Mouse (Mus musculus): ENCODE results near the gene Dad1. TPM values are rescaled to one million over a fixed set of nuclear protein-coding genes. Genes with fewer than 3 reads are reported as not detected.
"Not testable (repeated sequence)": the region's sequence is repeated elsewhere in the genome, so short reads cannot be mapped to it uniquely, and the experiment has no call there.

The Dad1 gene
- total RNA-seq, 2 experiments from 2014 or later = 89.9 to 92.3 TPM

- DNase-seq (ENCODE audit: low spot score in 2 of 2) = no peak
These were observed 3.8 kb downstream of the Dad1 start for GRCm38 (mm10) chr14:54250122-54250521.

- DNase-seq (ENCODE audit: low spot score in 2 of 2) = no peak
These were observed 4.6 kb downstream of the Dad1 start for GRCm38 (mm10) chr14:54249326-54249725.

DNA sequence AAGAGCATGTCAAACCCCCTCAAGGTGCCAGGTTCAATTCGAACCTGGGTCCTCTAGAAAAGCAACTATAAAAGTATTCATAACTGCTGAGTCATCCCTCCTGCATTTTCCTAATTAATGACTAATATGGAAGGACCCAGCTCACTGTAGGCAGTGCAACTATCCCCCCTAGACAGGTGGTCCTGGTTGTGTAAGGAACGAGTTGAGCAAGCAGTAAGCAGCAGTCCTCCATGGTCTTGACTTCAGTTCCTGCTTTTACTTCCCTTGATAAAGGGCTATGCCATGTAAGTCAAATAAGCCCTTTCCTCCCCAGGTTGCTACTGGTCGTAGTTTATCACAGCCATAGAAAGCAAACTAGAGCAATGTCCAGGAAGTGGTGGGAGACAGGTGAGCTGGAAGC lies 7.7 kb downstream of the Dad1 start:
- no peak for DNase-seq (ENCODE audit: low spot score in 2 of 2)

- no peak for DNase-seq (ENCODE audit: low spot score in 2 of 2)
These were observed 9.7 kb downstream of the Dad1 start for GRCm38 (mm10) chr14:54244183-54244582.

GRCm38 (mm10) chr14:54240542-54240941 lies 13.4 kb downstream of the Dad1 start:
- DNase-seq (ENCODE audit: low spot score in 2 of 2) = no peak

- DNase-seq (ENCODE audit: low spot score in 2 of 2) = peak; percentile 63 to 84
These were observed 14.7 kb downstream of the Dad1 start for GRCm38 (mm10) chr14:54239002-54239736.

DNA sequence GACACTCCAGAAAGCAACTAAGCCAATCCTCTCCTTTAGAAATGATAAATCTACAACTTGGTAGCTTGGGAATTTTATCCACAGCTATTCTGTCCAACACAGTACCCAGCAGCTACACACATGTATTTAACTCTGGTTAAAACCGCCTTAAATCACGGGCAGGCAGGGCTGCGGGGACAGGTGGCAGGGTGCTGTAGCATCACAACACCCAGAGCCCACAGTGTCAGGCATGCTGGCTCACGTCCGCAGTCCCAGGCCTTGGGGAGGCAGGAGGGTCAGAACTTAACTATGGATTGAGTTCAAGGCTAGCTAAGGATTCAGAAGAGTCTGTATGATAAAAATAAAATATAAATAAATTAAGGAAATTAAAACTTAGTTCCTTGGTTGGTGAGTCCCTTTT lies 17.0 kb downstream of the Dad1 start:
- DNase-seq (ENCODE audit: low spot score in 2 of 2) = no peak

GRCm38 (mm10) chr14:54235825-54236540 lies 17.9 kb downstream of the Dad1 start:
- no peak for DNase-seq (ENCODE audit: low spot score in 2 of 2)

DNA sequence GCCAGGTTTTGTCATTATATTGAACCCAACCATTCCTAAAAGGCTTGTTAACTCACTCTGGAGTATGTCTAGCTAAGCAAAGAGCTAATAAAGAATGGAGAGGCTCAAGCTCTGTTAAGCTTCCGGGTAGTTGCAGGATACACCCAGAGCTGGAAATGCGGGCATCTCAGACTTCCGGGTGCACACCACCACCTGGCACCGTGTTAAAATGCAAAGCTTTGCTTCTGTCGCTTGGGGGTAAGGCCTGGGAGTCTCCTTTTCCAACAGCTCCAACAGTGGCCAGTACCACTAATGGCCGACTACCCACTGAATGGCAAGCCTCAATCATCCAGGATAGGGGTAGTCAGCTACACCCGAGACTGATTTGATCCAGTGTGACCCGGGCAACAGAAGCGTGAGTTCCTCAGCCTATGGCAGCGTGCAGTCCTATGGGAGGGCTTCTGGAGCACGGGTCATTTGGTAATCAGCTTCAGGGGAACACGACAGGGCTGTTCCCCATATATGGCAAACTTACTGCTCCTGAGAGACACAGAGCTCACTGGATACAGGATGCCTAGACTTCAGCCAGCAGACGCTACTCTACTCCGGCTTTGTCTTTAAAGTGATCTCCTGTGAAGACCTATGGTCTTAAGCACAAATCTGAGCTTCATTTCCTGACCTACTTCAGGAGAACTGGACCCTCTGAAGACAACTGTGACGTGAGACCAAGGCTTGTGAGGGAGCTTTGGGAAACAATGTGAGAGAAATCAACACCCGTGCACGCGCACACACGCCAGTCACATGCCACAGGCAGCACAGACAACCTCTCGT lies 19.5 kb downstream of the Dad1 start:
- no peak for DNase-seq (ENCODE audit: low spot score in 2 of 2)

DNA sequence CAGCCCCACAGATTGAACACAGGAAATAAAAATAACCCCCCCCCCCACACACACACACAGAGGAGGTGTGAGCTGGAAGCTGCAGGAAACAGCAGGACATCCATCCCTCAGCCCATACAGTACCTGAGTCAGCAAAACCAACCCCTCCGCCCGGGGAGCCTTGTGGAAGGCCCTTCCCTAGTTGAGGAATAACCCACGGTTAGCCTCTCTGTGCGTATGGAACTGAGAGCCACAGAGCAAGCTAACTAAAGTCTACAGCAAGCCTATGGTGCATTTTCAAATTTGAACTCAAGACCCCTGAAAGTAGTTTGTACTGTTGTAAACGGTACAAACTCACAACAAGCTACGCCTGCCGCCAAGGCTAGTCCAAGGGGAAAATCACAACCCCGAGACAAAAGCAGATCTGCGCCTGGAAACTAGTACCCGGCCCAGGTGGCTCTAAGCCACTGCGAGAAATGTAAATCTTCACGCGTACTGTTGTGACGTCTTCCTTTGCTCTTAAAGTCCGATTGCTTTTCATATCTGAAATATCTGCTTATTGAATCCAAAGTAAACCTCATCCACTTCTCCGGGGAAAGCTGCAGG lies 20.3 kb downstream of the Dad1 start:
- no peak for DNase-seq (ENCODE audit: low spot score in 2 of 2)

- no peak for DNase-seq (ENCODE audit: low spot score in 2 of 2)
These were observed 20.9 kb downstream of the Dad1 start for GRCm38 (mm10) chr14:54232811-54233558.

DNA sequence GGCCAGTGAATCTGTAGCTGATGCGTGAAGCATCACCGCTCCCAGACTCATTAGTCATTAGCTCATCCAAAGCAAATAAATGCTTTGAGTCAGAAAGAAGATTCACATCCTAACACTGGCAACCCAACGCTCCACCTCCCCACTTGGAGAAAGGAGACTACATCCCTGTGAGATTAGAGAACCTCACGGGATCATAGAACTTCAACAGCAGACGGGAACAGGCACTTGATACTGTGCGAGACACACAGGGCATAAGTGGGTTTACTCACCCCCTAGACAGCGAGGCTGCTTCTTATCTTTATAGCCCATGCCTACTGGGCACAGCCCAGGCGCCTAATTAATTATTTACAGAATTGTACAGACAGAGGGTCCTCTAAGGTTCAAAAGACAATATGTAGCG lies 21.8 kb downstream of the Dad1 start:
- DNase-seq (ENCODE audit: low spot score in 2 of 2) = no peak

GRCm38 (mm10) chr14:54231176-54231956 lies 22.5 kb downstream of the Dad1 start:
- DNase-seq (ENCODE audit: low spot score in 2 of 2) = no peak

GRCm38 (mm10) chr14:54230638-54231150 lies 23.2 kb downstream of the Dad1 start:
- no peak for DNase-seq (ENCODE audit: low spot score in 2 of 2)

DNA sequence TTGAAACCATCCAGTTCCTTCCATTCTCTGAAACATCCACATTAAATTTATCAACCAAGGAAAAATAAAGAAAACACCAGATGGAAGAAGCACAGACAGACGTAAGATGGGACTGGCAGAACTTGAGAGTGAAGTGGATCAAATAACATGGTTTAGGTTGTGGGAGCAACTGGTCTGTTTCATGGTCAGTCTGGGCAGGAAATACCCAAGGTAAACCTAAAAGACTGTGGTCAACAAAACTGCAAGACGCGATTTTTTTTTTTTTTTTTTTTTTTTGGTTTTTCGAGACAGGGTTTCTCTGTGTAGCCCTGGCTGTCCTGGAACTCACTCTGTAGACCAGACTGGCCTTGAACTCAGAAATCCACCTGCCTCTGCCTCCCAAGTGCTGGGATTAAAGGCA lies 24.1 kb downstream of the Dad1 start:
- not testable (repeated sequence) for DNase-seq (ENCODE audit: low spot score in 2 of 2)

- DNase-seq (ENCODE audit: low spot score in 2 of 2) = no peak
These were observed 24.8 kb downstream of the Dad1 start for GRCm38 (mm10) chr14:54228933-54229713.

DNA sequence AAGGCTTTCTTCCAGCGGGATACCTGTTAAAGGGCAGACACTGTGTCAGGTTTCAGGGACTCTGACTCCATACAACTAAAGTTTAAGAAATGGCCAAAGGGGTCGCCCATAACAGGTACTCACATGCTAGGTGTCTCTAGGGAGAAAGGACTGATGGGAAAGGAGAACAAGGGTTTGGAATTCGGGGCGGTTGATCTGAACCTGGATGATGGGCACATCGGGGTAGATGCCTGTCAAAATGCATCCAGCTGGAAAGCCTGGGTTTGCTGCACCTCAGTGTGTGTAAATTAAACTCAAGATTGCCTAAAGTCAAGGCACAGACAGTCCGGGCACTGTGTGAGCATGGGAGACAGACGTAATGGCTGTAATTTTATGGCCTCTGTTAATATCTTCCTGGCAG lies 25.4 kb downstream of the Dad1 start:
- no peak for DNase-seq (ENCODE audit: low spot score in 2 of 2)

- DNase-seq (ENCODE audit: low spot score in 2 of 2) = peak; percentile 46 to 59
These were observed 25.9 kb downstream of the Dad1 start for GRCm38 (mm10) chr14:54227911-54228451.

All from gastrocnemius, postnatal 4 days (tissue).